Mouse (Mus musculus) intestine, embryonic 16.5 days (tissue): ENCODE measurements around the gene Atp5e. TPM values are rescaled to one million over a fixed set of nuclear protein-coding genes. Genes with fewer than 3 reads are reported as not detected.
A peak's percentile ranks its signal among the peaks of the same experiment; 100 is the strongest.

Experiments used
- ATAC-seq: fragments of 200-750 bp; cut with Nextera tagmentation; 2 replicates; pipeline ENCODE4 v1.8.0; 2017; ENCODE audit warnings: moderate TSS enrichment, moderate library complexity
- H3K27ac ChIP-seq: fragments of 300-500 bp; sonication (generic); 2 replicates; pipeline ENCODE4 v1.5.1; 2014; ENCODE audit warnings: mild to moderate bottlenecking, low read length
- H3K27me3 ChIP-seq: fragments of 300-500 bp; sonication (generic); replicated peaks from 2 replicates; pipeline ENCODE4 v1.6.1; 2014; ENCODE audit warnings: low read length, control low read depth, mixed read lengths; ENCODE audit not compliant: control insufficient read depth, insufficient read depth
- H3K36me3 ChIP-seq: fragments of 300-500 bp; sonication (generic); 2 replicates; pipeline ENCODE4 v1.6.1; 2014; ENCODE audit warnings: low read length, control low read depth; ENCODE audit not compliant: control insufficient read depth, insufficient read depth
- H3K4me1 ChIP-seq: fragments of 300-500 bp; sonication (generic); 2 replicates; pipeline ENCODE4 v1.6.1; 2014; ENCODE audit warnings: low read length, control low read depth, mixed read lengths; ENCODE audit not compliant: control insufficient read depth, insufficient read depth
- H3K4me2 ChIP-seq: fragments of 300-500 bp; sonication (generic); 2 replicates; pipeline ENCODE4 v1.6.1; 2014; ENCODE audit warnings: low read depth, low read length, control low read depth
- H3K4me3 ChIP-seq: fragments of 300-500 bp; sonication (generic); 2 replicates; pipeline ENCODE4 v1.5.1; 2014; ENCODE audit warnings: mild to moderate bottlenecking, low read length
- H3K9ac ChIP-seq: fragments of 300-500 bp; sonication (generic); 2 replicates; pipeline ENCODE4 v1.6.1; 2014; ENCODE audit warnings: low read depth, low read length
- H3K9me3 ChIP-seq: fragments of 300-500 bp; sonication (generic); 2 replicates; pipeline ENCODE4 v1.6.1; 2016; ENCODE audit warnings: low read length, control low read depth; ENCODE audit not compliant: control insufficient read depth
- WGBS: fragments of 180-500 bp; shearing (Covaris S2); extraction: QIAGEN DNeasy Blood & Tissue Kit; methylation state at CpG from one replicate; pipeline ENCODE4 v1.1.7; 2014; 5-methylcytosine and 5-hydroxymethylcytosine counted together
- polyA plus RNA-seq: library from polyadenylated mRNA; unstranded; fragments of >200 nt; fragmentation: Nextera tagmentation; extraction: Ambion mirVana; gene quantifications from 2 replicates; pipeline ENCODE4 v1.2.1, GENCODE M21; 2015

Gene Atp5e
- polyA plus RNA-seq, 1 experiment from 2014 or later, result 798 TPM

DNA sequence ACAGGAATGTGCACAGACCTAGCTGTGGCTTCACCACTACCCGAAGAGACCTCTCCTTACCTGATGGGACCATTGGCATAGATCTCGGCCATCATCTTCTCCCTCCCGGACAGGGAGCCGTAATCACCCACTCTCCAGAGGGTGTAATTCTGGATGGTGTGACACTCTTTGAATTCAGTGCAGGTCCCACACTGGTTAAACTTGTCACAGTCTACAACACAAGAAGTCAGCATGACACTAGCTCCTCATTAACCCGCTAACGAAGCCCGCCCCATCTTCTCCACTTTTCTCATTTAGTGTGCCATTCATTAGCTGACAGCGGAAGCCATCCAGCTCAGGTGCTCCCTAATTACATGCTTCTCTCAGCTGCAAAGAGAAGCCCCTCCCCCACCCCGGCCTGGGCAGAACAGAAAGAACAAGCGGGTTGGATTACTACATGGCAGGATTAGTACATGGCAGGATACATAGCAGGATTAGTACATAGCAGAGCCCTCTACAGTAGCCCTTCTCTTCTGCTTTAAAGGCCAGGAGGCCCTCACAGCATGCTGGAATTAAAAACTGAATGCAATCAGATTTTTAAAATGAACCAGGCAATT lies 34.8 kb downstream of the Atp5e start:
- 83% methylated on average over 10 of the region's 10 CpGs for WGBS
- Histone ChIP-seq H3K9me3 (no peaks in the 10 kb centered on the region), H3K4me3 (no peak overlapping the region), H3K4me1 (no peaks in the 10 kb centered on the region), H3K27ac (no peak overlapping the region), H3K9ac (no peak overlapping the region), H3K4me2 (no peak overlapping the region), H3K36me3 (peaks cover 39% of the 10 kb centered on the region), H3K27me3 (no peaks in the 10 kb centered on the region)
- ATAC-seq, result no peak

DNA sequence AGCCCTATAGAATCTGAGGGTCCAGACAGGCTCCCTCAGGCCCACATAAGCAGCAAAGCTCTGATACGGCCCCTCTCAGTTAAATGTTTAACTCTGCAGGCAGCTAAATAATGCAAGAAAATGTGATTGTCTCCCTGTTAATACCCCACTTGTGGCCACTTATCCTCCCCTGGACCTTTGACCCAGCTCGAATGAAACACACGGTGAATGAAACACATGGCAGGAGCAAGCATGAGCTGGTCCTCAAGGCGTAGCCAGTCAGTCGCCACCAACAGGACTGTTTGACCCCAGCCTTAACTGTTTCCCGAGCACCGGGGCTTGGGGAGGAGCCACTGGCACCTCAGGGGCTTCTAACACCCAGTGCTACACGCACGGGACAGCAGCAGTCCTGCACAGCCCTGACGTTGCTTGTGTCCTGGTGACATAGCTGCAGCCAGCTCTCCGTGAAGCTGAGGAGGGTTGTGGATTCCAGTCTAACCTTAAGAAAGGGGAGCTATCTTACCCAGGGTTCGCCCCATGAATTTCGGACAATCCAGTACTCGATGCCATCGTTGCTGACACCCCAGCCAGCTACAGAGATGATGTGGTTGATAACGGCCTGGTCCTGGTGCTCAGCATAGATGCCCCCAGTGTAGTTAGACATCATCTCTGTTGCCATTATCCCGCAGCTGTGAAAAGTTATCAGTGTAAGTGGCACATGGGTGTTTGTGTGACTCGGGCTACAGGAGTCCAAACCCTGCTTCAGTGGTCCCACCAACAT lies 35.6 kb downstream of the Atp5e start:
- no peaks in the 10 kb centered on the region for H3K27me3 ChIP-seq
- no peaks in the 10 kb centered on the region for H3K4me1 ChIP-seq
- 81% methylated on average over 18 of the region's 18 CpGs for WGBS
- no peak overlapping the region for H3K4me2 ChIP-seq
- no peaks in the 10 kb centered on the region for H3K9me3 ChIP-seq
- ATAC-seq, result no peak
- no peak overlapping the region for H3K4me3 ChIP-seq
- H3K9ac ChIP-seq, result no peak overlapping the region
- H3K36me3 ChIP-seq, result peaks cover 37% of the 10 kb centered on the region
- no peak overlapping the region for H3K27ac ChIP-seq

DNA sequence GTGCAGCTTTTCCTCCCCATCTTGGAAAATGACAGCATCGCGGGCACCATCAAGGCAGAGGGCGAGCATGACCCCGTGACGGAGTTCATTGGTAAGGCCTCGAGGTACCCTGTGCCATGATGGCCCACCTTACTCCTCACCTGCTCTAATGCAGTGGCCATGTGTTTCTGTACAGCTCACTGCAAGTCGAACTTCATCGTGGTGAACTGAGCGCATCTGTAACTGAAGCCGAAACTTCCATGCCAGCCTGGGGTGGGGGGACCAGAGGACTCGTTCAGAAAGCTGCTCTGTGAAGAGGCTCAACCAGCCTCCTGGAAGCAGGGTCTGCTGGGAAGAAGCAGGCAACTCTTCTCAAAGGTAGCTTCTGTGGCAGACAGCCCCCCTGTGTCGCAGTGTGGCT lies 37.0 kb downstream of the Atp5e start:
- 89% methylated on average over 12 of the region's 12 CpGs for WGBS
- Histone ChIP-seq H3K4me2 (no peak overlapping the region), H3K27ac (no peak overlapping the region), H3K9me3 (no peaks in the 10 kb centered on the region), H3K9ac (no peak overlapping the region), H3K4me1 (no peaks in the 10 kb centered on the region), H3K36me3 (peaks cover 34% of the 10 kb centered on the region), H3K4me3 (no peak overlapping the region), H3K27me3 (no peaks in the 10 kb centered on the region)
- no peak for ATAC-seq

DNA sequence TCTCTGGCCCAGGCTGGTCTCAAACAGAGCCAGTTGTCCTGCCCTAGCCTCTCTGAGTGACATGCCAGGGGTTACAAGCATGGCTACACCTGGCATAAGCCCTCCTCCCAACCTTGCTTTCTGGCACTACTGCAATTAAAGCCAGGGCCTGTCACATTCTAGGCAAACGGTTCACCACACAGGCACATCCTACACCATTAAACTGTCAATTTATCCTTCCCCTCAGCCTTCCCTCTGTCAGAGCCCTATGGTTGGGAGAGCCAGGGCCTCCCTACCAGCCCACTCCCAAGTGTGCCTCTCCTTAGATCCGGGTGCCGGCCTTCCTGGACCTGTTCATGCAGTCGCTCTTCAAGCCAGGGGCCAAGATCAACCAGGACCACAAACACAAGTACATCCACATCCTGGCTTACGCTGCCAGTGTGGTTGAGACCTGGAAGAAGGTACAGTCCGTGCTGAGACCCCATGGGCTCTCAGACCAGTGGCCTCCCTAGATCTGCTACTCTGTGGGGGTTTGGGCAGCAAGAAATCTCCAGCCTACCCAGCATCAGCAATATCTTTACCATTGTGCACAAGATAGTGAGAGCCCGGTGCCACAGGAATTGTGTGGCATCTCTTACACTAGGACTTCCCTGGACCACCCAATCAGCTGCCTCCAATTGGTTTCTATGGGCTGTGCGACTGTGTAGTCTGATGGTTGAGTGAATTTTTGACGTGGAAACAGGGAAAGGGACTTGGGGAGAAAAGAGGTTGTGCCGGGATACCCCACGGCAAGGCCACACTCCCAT lies 39.4 kb downstream of the Atp5e start:
- H3K4me1 ChIP-seq, result no peaks in the 10 kb centered on the region
- H3K4me3 ChIP-seq, result no peak overlapping the region
- peaks cover 38% of the 10 kb centered on the region for H3K36me3 ChIP-seq
- H3K9ac ChIP-seq, result no peak overlapping the region
- no peaks in the 10 kb centered on the region for H3K27me3 ChIP-seq
- ATAC-seq, result no peak
- no peaks in the 10 kb centered on the region for H3K9me3 ChIP-seq
- 90% methylated on average over 11 of the region's 11 CpGs for WGBS
- no peak overlapping the region for H3K4me2 ChIP-seq
- no peak overlapping the region for H3K27ac ChIP-seq

DNA sequence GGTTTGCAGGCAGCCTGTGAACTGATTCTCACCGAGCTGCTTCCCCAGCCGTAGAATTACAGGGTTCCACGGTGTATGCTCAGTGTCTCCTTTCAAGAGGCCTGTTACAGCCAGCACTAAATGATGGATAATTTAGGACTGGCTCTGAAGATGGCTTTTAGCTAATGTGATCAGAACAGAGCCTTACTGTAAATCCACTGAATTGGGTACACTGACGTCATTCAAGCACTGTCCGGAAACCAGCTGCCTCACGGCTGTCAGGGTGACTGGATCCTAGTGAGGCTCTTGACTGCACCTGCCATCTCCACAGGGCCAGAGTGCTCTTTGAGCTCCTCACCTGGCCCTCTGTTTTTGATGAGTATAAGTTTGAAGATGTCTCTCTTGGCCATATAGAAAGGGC lies 42.8 kb downstream of the Atp5e start:
- no peak for ATAC-seq
- H3K4me2 ChIP-seq, result no peak overlapping the region
- H3K27me3 ChIP-seq, result no peaks in the 10 kb centered on the region
- H3K27ac ChIP-seq, result no peak overlapping the region
- no peak overlapping the region for H3K4me3 ChIP-seq
- WGBS, result 83% methylated on average over 6 of the region's 6 CpGs
- peaks cover 20% of the 10 kb centered on the region for H3K36me3 ChIP-seq
- H3K4me1 ChIP-seq, result peaks cover 8% of the 10 kb centered on the region
- no peaks in the 10 kb centered on the region for H3K9me3 ChIP-seq
- H3K9ac ChIP-seq, result no peak overlapping the region

DNA sequence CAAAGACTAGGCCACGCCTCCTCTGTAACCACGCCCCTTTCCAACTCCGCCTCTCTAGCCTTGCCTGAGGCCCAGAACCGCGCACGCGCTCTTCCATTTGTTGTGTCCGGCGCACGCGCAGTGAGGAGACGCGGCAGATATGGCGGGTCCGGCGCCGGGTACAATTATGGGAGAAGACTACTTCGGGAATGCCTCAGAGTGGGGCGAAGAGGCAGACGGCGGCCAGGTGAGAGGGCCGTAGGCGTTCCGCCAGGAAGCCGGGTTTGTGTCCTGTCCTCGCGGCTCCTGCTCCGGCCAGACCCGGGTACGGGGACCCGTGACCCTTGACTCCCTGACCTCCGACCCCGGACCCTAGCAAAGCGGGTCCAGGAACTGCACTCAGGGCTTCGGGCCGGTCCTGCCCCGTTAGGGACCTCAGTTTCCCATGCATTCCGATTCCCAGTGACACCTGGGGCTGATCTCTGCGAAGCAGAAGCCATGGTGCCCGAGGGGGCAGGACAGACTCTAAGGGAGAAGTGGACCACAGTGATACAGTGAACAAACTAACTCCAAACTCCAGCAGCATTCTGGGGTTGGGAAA lies 48.1 kb downstream of the Atp5e start, which contains the start of gene Nelfcd:
Gene Nelfcd, plus strand, starts transcription at position 74 of the 580 bp plus-strand sequence.
- no peaks in the 10 kb centered on the region for H3K36me3 ChIP-seq
- no peaks in the 10 kb centered on the region for H3K9me3 ChIP-seq
- WGBS, result under 1% methylated on average over 40 of the region's 40 CpGs
- peak within 1 kb of the TSS; percentile 46 for H3K27ac ChIP-seq
- peaks cover 9% of the 10 kb centered on the region for H3K4me1 ChIP-seq
- H3K4me2 ChIP-seq, result peak within 1 kb of the TSS; percentile 85
- peak within 1 kb of the TSS; percentile 94 for H3K9ac ChIP-seq
- peak within 1 kb of the TSS; percentile 88 for H3K4me3 ChIP-seq
- peak; percentile 98 for ATAC-seq
- no peaks in the 10 kb centered on the region for H3K27me3 ChIP-seq

DNA sequence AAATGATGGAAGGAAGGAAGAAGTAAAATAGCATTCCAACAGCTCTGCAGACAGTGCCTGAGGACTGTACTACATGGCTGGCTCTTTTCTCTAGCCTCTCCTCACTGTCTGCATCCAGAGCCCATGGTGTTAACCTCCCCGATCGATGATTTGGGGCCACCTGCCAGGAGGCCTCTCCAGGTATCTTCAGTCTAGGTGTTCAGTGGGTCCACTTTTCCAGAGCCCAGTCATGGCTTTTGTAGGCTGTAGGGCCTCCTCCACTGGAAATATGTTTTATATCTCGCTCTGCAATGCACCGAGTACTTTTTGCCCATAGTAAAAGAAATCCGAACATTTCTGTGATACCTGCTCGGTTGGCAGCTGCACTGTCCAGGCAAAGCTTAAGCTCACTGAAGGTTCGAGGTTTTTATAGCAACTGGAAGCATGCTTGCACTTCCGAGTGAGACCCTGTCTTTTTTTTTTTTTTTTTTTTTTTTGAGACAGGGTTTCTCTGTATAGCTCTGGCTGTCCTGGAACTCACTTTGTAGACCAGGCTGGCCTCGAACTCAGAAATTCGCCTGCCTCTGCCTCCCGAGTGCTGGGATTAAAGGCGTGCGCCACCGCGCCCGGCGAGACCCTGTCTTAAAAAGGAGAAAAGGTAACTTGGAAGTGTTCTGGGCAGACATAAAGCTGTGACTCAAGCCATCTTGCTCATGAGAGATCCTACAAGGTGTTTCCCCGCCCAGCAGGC lies 48.7 kb downstream of the Atp5e start:
- H3K4me1 ChIP-seq, result peaks cover 9% of the 10 kb centered on the region
- no peak overlapping the region for H3K27ac ChIP-seq
- H3K36me3 ChIP-seq, result no peaks in the 10 kb centered on the region
- peak overlapping the region; percentile 94; the same call in 1 of the 2 replicates for H3K9ac ChIP-seq
- H3K27me3 ChIP-seq, result no peaks in the 10 kb centered on the region
- 47% methylated on average over 18 of the region's 18 CpGs for WGBS
- H3K9me3 ChIP-seq, result no peaks in the 10 kb centered on the region
- peak overlapping the region; percentile 25; the same call in 1 of the 2 replicates for H3K4me2 ChIP-seq
- peak overlapping the region; percentile 88 for H3K4me3 ChIP-seq
- no peak; the same call in 1 of the 2 replicates for ATAC-seq

DNA sequence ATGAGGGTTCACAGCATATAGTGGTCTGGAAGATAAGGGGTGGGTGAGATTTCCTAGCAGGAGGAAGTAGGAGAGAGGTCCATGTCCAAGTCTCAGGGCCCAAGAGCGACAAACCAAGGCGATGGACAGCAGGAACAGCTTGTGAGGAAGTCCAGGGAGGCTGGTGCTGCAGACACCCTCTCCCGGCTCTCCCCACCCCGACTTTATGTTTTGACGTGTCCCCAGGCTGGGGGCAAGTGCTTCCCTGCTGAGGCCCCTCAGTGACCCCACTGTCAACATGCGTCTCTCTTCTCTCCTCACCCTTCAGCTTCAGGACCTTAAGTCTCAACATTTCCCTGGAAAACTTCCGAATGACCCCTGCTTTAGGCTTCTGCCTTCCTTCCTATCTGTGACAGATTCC lies 50.8 kb downstream of the Atp5e start:
- peaks cover 9% of the 10 kb centered on the region for H3K4me1 ChIP-seq
- H3K9ac ChIP-seq, result no peak overlapping the region
- ATAC-seq, result no peak
- H3K4me3 ChIP-seq, result no peak overlapping the region
- H3K4me2 ChIP-seq, result no peak overlapping the region
- 77% methylated on average over 7 of the region's 7 CpGs for WGBS
- no peaks in the 10 kb centered on the region for H3K9me3 ChIP-seq
- no peaks in the 10 kb centered on the region for H3K36me3 ChIP-seq
- no peaks in the 10 kb centered on the region for H3K27me3 ChIP-seq
- H3K27ac ChIP-seq, result no peak overlapping the region
